Mouse (Mus musculus) limb, embryonic 12.5 days (tissue): Measurements from ENCODE around the gene Gpr142. TPM values are rescaled to one million over a fixed set of nuclear protein-coding genes. Genes with fewer than 3 reads are reported as not detected.

Experiments
- ATAC-seq: fragments of 200-750 bp; cut with Nextera tagmentation; 2 replicates; pipeline ENCODE4 v1.8.0; 2017; ENCODE audit warnings: low read depth, moderate TSS enrichment; ENCODE audit not compliant: insufficient number of reproducible peaks, insufficient read depth, low FRiP score, low TSS enrichment
- H3K27ac ChIP-seq: fragments of 300-500 bp; sonication (generic); 2 replicates; pipeline ENCODE4 v1.5.1; 2016; ENCODE audit warnings: mild to moderate bottlenecking, moderate library complexity
- H3K27me3 ChIP-seq: fragments of 300-500 bp; sonication (generic); 2 replicates; pipeline ENCODE4 v1.6.1; 2016; ENCODE audit warnings: mild to moderate bottlenecking, moderate library complexity
- H3K36me3 ChIP-seq: fragments of 300-500 bp; sonication (generic); 2 replicates; pipeline ENCODE4 v1.6.1; 2016; ENCODE audit warnings: mild to moderate bottlenecking, moderate library complexity
- H3K4me1 ChIP-seq: fragments of 300-500 bp; sonication (generic); replicated peaks from 2 replicates; pipeline ENCODE4 v1.6.1; 2016
- H3K4me2 ChIP-seq: fragments of 300-500 bp; sonication (generic); 2 replicates; pipeline ENCODE4 v1.6.1; 2016; ENCODE audit warnings: mild to moderate bottlenecking, moderate library complexity
- H3K4me3 ChIP-seq: fragments of 300-500 bp; sonication (generic); replicated peaks from 2 replicates; pipeline ENCODE4 v1.5.1; 2016; ENCODE audit warnings: mild to moderate bottlenecking
- H3K9ac ChIP-seq: fragments of 300-500 bp; sonication (generic); replicated peaks from 2 replicates; pipeline ENCODE4 v1.6.1; 2016; ENCODE audit warnings: mild to moderate bottlenecking, moderate library complexity
- H3K9me3 ChIP-seq: fragments of 300-500 bp; sonication (generic); 2 replicates; pipeline ENCODE4 v1.6.1; 2016; ENCODE audit warnings: mild to moderate bottlenecking, moderate library complexity
- WGBS: fragments of 180-500 bp; shearing (Covaris S2); methylation state at CpG from one replicate; pipeline ENCODE4 v1.1.7; 2016; 5-methylcytosine and 5-hydroxymethylcytosine counted together
- polyA plus RNA-seq: library from polyadenylated mRNA; unstranded; fragments of >200 nt; fragmentation: Nextera tagmentation; extraction: Ambion mirVana; gene quantifications from 2 replicates; pipeline ENCODE4 v1.2.1, GENCODE M21; 2016

Gene Gpr142
- polyA plus RNA-seq, 1 experiment from 2014 or later, result not detected

DNA sequence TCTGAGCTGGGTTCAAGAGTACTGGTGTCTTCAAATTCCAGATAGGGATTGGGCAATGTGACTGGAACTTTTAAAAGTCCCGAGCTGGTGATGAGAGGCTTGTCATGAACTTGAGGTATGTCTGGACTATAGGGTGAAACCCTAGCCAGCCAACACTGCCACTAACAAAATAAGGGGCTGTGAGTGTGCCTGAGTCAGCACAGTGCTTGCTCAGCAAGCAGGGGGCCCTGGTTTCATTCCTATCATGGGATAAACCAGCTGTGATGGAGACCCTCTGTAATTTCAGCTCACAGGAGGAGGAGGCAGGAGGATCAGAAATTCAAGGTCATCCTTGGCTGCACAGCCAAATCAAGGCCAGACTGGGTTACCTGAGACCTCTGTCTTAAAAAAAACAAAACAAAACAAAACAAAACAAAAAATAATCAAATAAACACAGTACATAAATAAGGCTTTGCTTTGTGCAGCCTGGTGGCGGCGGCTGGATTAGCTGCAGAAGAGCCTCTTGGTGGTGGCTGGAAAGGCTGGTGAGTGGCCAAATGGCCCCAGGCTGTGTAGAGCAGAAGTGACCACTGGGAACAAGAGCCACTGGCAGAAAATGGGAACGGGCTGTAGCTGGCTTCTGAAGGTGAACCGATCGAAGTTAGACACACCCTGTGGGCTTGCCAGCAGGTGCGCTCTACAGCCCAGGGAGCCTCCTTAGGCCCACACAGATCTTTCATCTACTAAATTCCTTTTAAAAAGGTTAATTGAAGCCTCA lies 45.9 kb downstream of the Gpr142 start:
- 60% methylated on average over 7 of the region's 7 CpGs for WGBS
- ATAC-seq, result 0 out of 2 replicates have a peak, but pooled peaks have one; percentile 13
- peaks cover 6% of the 10 kb centered on the region; the same call in 1 of the 2 replicates for H3K9me3 ChIP-seq

DNA sequence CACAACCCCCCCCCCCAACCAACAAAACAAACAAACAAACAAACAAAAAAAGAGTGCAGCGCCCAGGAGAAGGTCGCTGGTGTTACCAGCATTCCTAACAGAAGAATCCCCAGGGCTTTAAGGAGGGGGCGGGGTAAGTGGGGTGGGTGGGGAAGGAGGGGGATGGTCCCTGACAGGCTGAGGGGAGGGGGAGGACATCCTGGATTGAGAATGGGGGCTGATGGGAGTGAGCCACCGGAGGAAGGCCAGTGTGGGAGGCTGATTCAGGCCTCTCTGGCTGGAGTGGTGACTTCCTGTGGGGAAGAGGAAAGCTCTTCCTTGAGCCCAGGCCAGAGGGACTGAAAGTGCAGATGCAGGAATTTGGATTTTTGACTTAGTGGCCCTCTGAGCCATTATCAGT lies 47.6 kb downstream of the Gpr142 start:
- 68% methylated on average over 4 of the region's 4 CpGs for WGBS
- H3K4me1 ChIP-seq, result peaks cover 50% of the 10 kb centered on the region
- no peak for ATAC-seq

More for the DNA sequence above, 45.9 kb downstream of the Gpr142 start:
- H3K36me3 ChIP-seq, result no peaks in the 10 kb centered on the region
- peak overlapping the region; percentile 44 for H3K4me2 ChIP-seq
- no peaks in the 10 kb centered on the region for H3K27me3 ChIP-seq
- H3K9ac ChIP-seq, result peak overlapping the region; percentile 45; the same call in 1 of the 2 replicates
- peaks cover 38% of the 10 kb centered on the region for H3K4me1 ChIP-seq
- H3K27ac ChIP-seq, result peak overlapping the region; percentile 96
- H3K4me3 ChIP-seq, result 0 out of 2 replicates have a peak overlapping the region, but pooled peaks have one; percentile 11

DNA sequence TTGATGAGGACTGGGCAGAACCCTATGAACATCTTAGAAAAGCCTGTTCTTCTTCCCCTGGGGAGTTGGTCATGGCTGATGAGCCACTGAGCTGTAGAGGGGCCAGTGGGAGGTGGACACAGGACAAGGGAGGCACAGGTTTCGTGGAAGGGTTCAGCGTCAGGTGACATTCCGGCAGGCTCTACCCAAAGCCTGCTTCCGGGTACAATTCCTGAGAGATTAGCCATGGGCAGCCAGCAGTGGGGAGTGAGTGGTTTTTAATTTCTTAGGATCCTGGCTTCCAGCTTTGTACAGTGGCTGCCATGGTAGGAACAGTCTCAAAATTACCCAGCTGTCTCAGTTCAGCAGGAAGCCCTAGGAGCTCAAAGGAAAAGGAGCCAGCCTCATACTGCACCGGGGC lies 48.3 kb downstream of the Gpr142 start:
- Histone ChIP-seq H3K9me3 (no peaks in the 10 kb centered on the region), H3K9ac (no peak overlapping the region), H3K36me3 (no peaks in the 10 kb centered on the region), H3K27ac (0 out of 2 replicates have a peak overlapping the region, but pooled peaks have one; percentile 25), H3K27me3 (no peaks in the 10 kb centered on the region), H3K4me3 (no peak overlapping the region), H3K4me1 (peaks cover 50% of the 10 kb centered on the region), H3K4me2 (no peak overlapping the region)
- no peak for ATAC-seq
- WGBS, result 75% methylated on average over 5 of the region's 5 CpGs

More for the DNA sequence above, 47.6 kb downstream of the Gpr142 start:
- H3K9ac ChIP-seq, result no peak overlapping the region
- H3K4me2 ChIP-seq, result no peak overlapping the region
- H3K4me3 ChIP-seq, result no peak overlapping the region
- H3K36me3 ChIP-seq, result no peaks in the 10 kb centered on the region
- H3K27ac ChIP-seq, result 0 out of 2 replicates have a peak overlapping the region, but pooled peaks have one; percentile 25
- H3K27me3 ChIP-seq, result no peaks in the 10 kb centered on the region
- no peaks in the 10 kb centered on the region for H3K9me3 ChIP-seq

DNA sequence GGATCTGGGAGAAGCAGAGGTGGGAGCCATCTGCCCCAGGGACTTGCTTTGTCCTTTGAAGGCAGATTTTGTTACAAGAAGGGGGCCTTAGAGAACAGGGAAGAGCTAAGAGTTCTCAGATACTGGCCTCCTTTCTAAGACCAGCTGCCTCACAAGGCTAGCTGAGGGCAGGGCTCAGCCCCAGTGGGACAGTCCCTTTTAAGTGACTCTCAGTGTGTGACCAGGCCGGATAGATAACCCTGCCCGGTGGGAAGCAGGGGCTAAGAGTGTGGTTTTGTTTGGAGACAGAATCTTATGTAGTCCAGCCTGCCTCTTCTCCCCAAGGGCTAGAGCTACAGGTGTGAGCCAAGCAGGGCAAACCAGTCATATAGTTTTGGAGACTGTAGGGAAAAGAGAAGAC lies 50.8 kb downstream of the Gpr142 start:
- ATAC-seq, result no peak
- Histone ChIP-seq H3K27ac (0 out of 2 replicates have a peak overlapping the region, but pooled peaks have one; percentile 64), H3K9ac (peak overlapping the region; percentile 28; the same call in 1 of the 2 replicates), H3K4me2 (peak overlapping the region; percentile 95), H3K9me3 (no peaks in the 10 kb centered on the region), H3K4me1 (peaks cover 51% of the 10 kb centered on the region), H3K4me3 (no peak overlapping the region; the same call in 1 of the 2 replicates), H3K36me3 (no peaks in the 10 kb centered on the region), H3K27me3 (no peaks in the 10 kb centered on the region)
- WGBS, result 10% methylated on average over 2 of the region's 2 CpGs

DNA sequence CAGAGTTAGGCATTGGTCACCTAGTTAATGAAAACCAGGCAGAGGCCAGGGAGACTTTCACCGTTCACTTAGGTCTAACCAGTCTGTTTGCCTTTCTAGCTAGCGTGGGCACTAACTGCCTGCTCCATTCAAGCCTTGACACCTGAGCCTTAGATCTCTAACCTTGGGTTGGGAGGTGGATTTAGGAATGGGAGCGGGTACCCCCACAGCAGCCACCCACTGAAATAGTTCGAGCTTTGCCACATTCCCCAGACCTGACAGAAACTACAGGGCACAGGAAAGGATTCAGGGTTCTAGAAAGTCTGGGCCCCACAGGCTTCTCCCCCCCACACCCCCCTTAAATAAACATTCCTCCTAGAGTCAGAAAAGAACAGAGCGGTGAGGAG lies 51.3 kb downstream of the Gpr142 start:
- H3K4me3 ChIP-seq, result peak overlapping the region; percentile 85
- H3K27me3 ChIP-seq, result no peaks in the 10 kb centered on the region
- H3K27ac ChIP-seq, result peak overlapping the region; percentile 64
- peaks cover 50% of the 10 kb centered on the region for H3K4me1 ChIP-seq
- peak overlapping the region; percentile 28; the same call in 1 of the 2 replicates for H3K9ac ChIP-seq
- H3K36me3 ChIP-seq, result no peaks in the 10 kb centered on the region
- peak overlapping the region; percentile 95 for H3K4me2 ChIP-seq
- no peaks in the 10 kb centered on the region for H3K9me3 ChIP-seq
- no peak for ATAC-seq
- 2% methylated on average over 5 of the region's 5 CpGs for WGBS

DNA sequence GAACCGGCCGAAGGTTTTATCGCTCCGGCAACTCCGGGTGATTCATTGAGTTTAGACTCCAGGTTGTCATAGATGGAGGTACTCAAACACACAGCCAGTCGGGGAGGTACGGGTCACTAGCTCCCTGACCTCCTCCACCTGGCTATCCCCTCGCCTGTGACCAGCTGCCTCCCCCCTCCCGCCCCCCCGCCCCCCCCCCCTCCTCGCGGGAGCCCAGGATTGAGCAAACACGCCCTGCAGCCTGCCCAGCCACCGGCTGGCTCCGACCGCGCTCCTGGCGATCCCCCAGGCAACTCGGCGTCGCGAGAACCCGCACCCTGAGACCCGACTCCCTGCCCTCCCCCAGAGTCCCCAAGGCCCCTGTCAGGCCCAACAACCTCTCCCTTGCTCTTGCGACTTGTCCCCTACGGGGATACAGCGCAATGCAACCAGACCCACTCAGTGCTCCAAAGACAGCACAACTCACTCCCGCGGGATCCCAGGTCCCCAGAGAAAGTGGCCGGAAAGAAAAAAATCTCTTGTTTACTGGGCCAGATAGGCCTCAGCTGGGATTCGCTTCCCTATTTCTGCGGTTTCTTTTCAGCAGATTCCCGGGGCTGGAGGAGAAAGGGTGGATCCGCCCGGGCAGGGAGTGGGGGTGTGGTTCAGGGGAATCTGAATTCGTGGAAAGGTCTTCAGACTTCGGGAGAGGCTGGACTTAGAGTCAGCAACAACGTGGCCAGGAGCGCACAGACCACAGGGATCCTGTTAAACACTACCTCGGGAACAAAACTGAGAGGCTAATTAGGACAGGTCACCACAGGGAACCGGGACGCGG lies 51.9 kb downstream of the Gpr142 start, which contains the start of gene Gprc5c:
Gene Gprc5c, plus strand, starts transcription at position 701 of the 817 bp plus-strand sequence.
- Histone ChIP-seq H3K4me2 (peak within 1 kb of the TSS; percentile 95), H3K27ac (peak within 1 kb of the TSS; percentile 98), H3K4me3 (peak within 1 kb of the TSS; percentile 85), H3K27me3 (no peaks in the 10 kb centered on the region), H3K4me1 (peaks cover 49% of the 10 kb centered on the region), H3K36me3 (no peaks in the 10 kb centered on the region), H3K9me3 (no peaks in the 10 kb centered on the region), H3K9ac (peak within 1 kb of the TSS; percentile 94)
- 0 out of 2 replicates have a peak, but pooled peaks have one; percentile 1 for ATAC-seq
- WGBS, result under 1% methylated on average over 37 of the region's 43 CpGs

DNA sequence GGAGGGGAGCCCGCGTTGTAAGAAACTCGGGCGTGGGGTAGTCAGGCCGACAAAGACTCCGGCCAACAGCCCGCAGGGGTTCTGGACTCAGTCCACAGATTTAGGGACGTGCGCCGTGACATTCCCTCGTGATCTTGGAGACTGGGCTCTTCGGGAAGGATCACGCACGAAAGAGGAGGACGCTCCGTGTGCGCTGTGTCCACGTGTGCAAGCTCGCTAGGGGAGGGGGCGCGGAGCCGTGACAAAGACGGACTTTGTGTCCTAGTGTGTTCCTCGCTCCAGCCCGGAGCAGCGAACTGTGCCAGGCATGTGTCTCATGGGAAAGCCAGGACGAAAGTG lies 52.5 kb downstream of the Gpr142 start:
- Histone ChIP-seq H3K9me3 (no peaks in the 10 kb centered on the region), H3K4me2 (peak overlapping the region; percentile 95), H3K9ac (peak overlapping the region; percentile 94), H3K4me1 (peaks cover 49% of the 10 kb centered on the region), H3K36me3 (no peaks in the 10 kb centered on the region), H3K4me3 (peak overlapping the region; percentile 85), H3K27ac (peak overlapping the region; percentile 98), H3K27me3 (no peaks in the 10 kb centered on the region)
- ATAC-seq, result no peak
- 1% methylated on average over 27 of the region's 27 CpGs for WGBS

DNA sequence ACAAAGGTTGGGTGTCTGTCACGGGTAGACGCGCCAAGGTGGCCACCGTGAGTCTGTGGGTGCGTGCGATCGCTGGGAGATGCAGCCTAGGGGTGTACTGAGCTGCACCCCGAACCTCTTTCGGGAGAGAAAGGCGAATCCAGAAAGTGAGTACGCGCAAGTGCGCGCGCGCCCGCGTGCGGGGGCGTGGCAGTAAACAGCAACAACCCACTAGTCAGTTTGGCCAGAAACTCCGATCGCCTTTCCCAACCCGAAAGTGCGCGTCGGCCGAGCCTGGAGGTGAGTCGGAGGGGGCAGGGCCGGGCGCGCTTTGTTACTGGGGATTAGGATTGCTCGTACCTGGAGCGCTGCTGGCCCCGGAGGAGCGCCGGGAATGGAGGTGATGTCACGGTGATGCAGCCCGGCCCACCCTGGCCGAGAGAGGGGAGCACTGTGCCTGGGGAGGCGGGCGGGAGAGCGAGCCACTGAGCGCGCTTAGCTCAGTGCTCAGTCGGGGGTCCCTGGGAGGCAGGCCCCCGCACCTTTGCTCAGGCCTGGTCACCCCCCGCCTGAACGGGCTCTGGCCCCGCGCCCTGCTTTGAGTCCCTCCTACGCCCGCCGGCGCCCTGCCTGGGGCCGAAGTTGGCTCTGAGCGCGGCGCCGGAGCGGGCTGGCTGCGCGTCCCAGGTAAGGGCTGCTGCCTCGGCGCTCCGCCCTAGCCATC lies 53.0 kb downstream of the Gpr142 start:
- 0 out of 2 replicates have a peak, but pooled peaks cover 2% of the 10 kb centered on the region for H3K36me3 ChIP-seq
- H3K27me3 ChIP-seq, result no peaks in the 10 kb centered on the region
- H3K4me1 ChIP-seq, result peaks cover 44% of the 10 kb centered on the region
- peak overlapping the region; percentile 98 for H3K27ac ChIP-seq
- H3K9me3 ChIP-seq, result no peaks in the 10 kb centered on the region
- peak overlapping the region; percentile 94 for H3K9ac ChIP-seq
- H3K4me3 ChIP-seq, result peak overlapping the region; percentile 85
- peak; percentile 53; the same call in 1 of the 2 replicates for ATAC-seq
- under 1% methylated on average over 65 of the region's 65 CpGs for WGBS
- H3K4me2 ChIP-seq, result peak overlapping the region; percentile 95

DNA sequence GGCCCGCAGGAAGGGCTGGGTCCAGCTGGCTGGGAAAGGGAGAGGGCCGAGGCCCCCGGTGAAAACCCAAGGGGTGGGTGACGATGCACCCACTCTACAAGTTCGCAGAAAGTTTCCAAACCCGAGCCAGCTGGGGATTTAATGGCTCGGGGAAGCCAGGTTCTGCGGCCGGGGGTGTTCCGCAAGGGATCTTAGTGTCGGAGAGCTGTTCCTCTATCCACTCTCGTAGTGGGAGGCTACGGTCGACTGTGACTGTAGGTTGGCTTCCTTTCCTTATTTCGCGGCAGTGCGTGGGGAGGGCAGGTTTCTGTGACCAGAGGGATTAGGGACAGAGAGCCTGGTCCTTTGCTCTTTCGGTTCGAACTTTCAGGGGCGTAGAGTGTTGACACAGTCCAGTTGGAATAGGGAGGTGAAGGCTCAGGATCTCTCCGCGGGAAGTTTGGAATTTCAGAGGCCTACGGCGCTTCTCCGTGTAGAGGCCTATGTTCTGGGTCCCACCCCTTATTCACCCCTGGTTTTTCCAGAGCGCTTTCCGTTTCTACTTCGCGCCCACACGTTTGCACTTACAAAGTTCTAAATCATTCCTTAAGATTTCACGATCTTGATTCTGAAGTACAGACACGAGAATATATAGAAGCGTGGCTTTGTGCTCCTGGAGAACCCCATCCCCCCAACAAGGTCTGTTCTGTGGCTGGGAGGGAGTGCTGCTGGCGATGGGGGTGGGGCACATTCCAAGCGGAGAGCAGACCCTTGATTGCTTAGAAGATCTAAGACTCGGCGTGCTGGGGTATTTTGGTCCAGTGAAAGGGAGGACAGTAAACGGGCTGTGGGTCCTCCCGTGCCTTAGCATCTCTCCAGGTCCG lies 53.8 kb downstream of the Gpr142 start:
- H3K4me3 ChIP-seq, result peak overlapping the region; percentile 85
- 0 out of 2 replicates have a peak, but pooled peaks have one; percentile 9 for ATAC-seq
- under 1% methylated on average over 40 of the region's 40 CpGs for WGBS
- H3K4me2 ChIP-seq, result peak overlapping the region; percentile 95
- 0 out of 2 replicates have a peak, but pooled peaks cover 7% of the 10 kb centered on the region for H3K36me3 ChIP-seq
- no peaks in the 10 kb centered on the region for H3K27me3 ChIP-seq
- no peaks in the 10 kb centered on the region for H3K9me3 ChIP-seq
- peaks cover 38% of the 10 kb centered on the region for H3K4me1 ChIP-seq
- peak overlapping the region; percentile 98 for H3K27ac ChIP-seq
- peak overlapping the region; percentile 94 for H3K9ac ChIP-seq
